Mouse (Mus musculus) neural tube, embryonic 13.5 days (tissue): ENCODE results near the gene Mark4. TPM values are rescaled to one million over a fixed set of nuclear protein-coding genes. Genes with fewer than 3 reads are reported as not detected.

Source experiments
- ATAC-seq: fragments of 200-750 bp; cut with Nextera tagmentation; 2 replicates; pipeline ENCODE4 v1.8.0; 2017; ENCODE audit warnings: low read depth, mild to moderate bottlenecking, moderate TSS enrichment, moderate library complexity
- H3K27ac ChIP-seq: fragments of 300-500 bp; sonication (generic); replicated peaks from 2 replicates; pipeline ENCODE4 v1.5.1; 2015; ENCODE audit warnings: moderate library complexity, mild to moderate bottlenecking, inconsistent platforms
- H3K27me3 ChIP-seq: fragments of 300-500 bp; sonication (generic); 2 replicates; pipeline ENCODE4 v1.6.1; 2015; ENCODE audit warnings: mild to moderate bottlenecking, inconsistent platforms
- H3K36me3 ChIP-seq: fragments of 300-500 bp; sonication (generic); 2 replicates; pipeline ENCODE4 v1.6.1; 2015; ENCODE audit warnings: mild to moderate bottlenecking, inconsistent platforms
- H3K4me1 ChIP-seq: fragments of 300-500 bp; sonication (generic); replicated peaks from 2 replicates; pipeline ENCODE4 v1.6.1; 2015; ENCODE audit warnings: inconsistent platforms
- H3K4me2 ChIP-seq: fragments of 300-500 bp; sonication (generic); 2 replicates; pipeline ENCODE4 v1.6.1; 2015; ENCODE audit warnings: inconsistent platforms, mild to moderate bottlenecking, moderate library complexity
- H3K4me3 ChIP-seq: fragments of 300-500 bp; sonication (generic); 2 replicates; pipeline ENCODE4 v1.5.1; 2015; ENCODE audit warnings: mild to moderate bottlenecking, inconsistent platforms
- H3K9ac ChIP-seq: fragments of 300-500 bp; sonication (generic); 2 replicates; pipeline ENCODE4 v1.6.1; 2015; ENCODE audit warnings: moderate library complexity, mild to moderate bottlenecking, inconsistent platforms
- H3K9me3 ChIP-seq: fragments of 300-500 bp; sonication (generic); 2 replicates; pipeline ENCODE4 v1.6.1; 2016; ENCODE audit warnings: inconsistent platforms
- WGBS: fragments of 180-500 bp; shearing (Covaris S2); methylation state at CpG from one replicate; pipeline ENCODE4 v1.1.7; 2015; 5-methylcytosine and 5-hydroxymethylcytosine counted together
- polyA plus RNA-seq: library from polyadenylated mRNA; unstranded; fragments of >200 nt; fragmentation: Nextera tagmentation; extraction: Ambion mirVana; gene quantifications from 2 replicates; pipeline ENCODE4 v1.2.1, GENCODE M21; 2015

Mark4 gene
- polyA plus RNA-seq, 1 experiment from 2014 or later, result 16.1 TPM

GRCm38 (mm10) chr7:19467638-19468037 is 9.0 kb upstream of the Mark4 start:
- 41% methylated on average over 6 of the region's 6 CpGs for WGBS
- H3K4me1 ChIP-seq, result no peaks in the 10 kb centered on the region
- H3K4me3 ChIP-seq, result no peak overlapping the region
- H3K27ac ChIP-seq, result no peak overlapping the region
- H3K4me2 ChIP-seq, result no peak overlapping the region
- no peak for ATAC-seq
- no peaks in the 10 kb centered on the region for H3K36me3 ChIP-seq
- peaks cover 88% of the 10 kb centered on the region for H3K27me3 ChIP-seq
- no peaks in the 10 kb centered on the region for H3K9me3 ChIP-seq
- no peak overlapping the region for H3K9ac ChIP-seq

GRCm38 (mm10) chr7:19466602-19467145 is 8.1 kb upstream of the Mark4 start:
- no peak overlapping the region for H3K27ac ChIP-seq
- H3K9ac ChIP-seq, result no peak overlapping the region
- no peak for ATAC-seq
- no peaks in the 10 kb centered on the region for H3K4me1 ChIP-seq
- no peak overlapping the region for H3K4me2 ChIP-seq
- peaks cover 79% of the 10 kb centered on the region for H3K27me3 ChIP-seq
- H3K4me3 ChIP-seq, result no peak overlapping the region
- WGBS, result 66% methylated on average over 5 of the region's 5 CpGs
- no peaks in the 10 kb centered on the region for H3K9me3 ChIP-seq
- H3K36me3 ChIP-seq, result no peaks in the 10 kb centered on the region

GRCm38 (mm10) chr7:19464367-19465307 is 6.0 kb upstream of the Mark4 start:
- Histone ChIP-seq H3K27me3 (peaks cover 60% of the 10 kb centered on the region), H3K9me3 (no peaks in the 10 kb centered on the region), H3K4me2 (0 out of 2 replicates have a peak overlapping the region, but pooled peaks have one; percentile 11), H3K9ac (peak overlapping the region; percentile 49), H3K4me3 (no peak overlapping the region), H3K36me3 (no peaks in the 10 kb centered on the region), H3K27ac (no peak overlapping the region), H3K4me1 (peaks cover 2% of the 10 kb centered on the region)
- no peak for ATAC-seq
- 13% methylated on average over 22 of the region's 22 CpGs for WGBS

GRCm38 (mm10) chr7:19462884-19463381 is 4.3 kb upstream of the Mark4 start, which contains the start of gene Exoc3l2:
TSS of gene Exoc3l2 (plus strand) at chr7:19463331.
- H3K4me3 ChIP-seq, result no peak within 1 kb of the TSS
- no peaks in the 10 kb centered on the region for H3K9me3 ChIP-seq
- H3K27me3 ChIP-seq, result peaks cover 43% of the 10 kb centered on the region
- no peak within 1 kb of the TSS for H3K27ac ChIP-seq
- peaks cover 7% of the 10 kb centered on the region for H3K4me1 ChIP-seq
- no peak for ATAC-seq
- H3K4me2 ChIP-seq, result no peak within 1 kb of the TSS
- peak within 1 kb of the TSS; percentile 26 for H3K9ac ChIP-seq
- no peaks in the 10 kb centered on the region for H3K36me3 ChIP-seq
- 19% methylated on average over 6 of the region's 6 CpGs for WGBS

- no peak overlapping the region for H3K27ac ChIP-seq
- H3K9ac ChIP-seq, result no peak overlapping the region
- peaks cover 12% of the 10 kb centered on the region for H3K4me1 ChIP-seq
- H3K4me3 ChIP-seq, result no peak overlapping the region
- H3K9me3 ChIP-seq, result no peaks in the 10 kb centered on the region
- peaks cover 38% of the 10 kb centered on the region for H3K27me3 ChIP-seq
- no peak for ATAC-seq
- WGBS, result 50% methylated on average over 4 of the region's 4 CpGs
- H3K4me2 ChIP-seq, result no peak overlapping the region
- H3K36me3 ChIP-seq, result no peaks in the 10 kb centered on the region
Measured at GRCm38 (mm10) chr7:19462443-19462842, 3.8 kb upstream of the Mark4 start.

GRCm38 (mm10) chr7:19461488-19461887 is 2.9 kb upstream of the Mark4 start:
- 10% methylated on average over 6 of the region's 6 CpGs for WGBS
- Histone ChIP-seq H3K36me3 (no peaks in the 10 kb centered on the region), H3K27ac (no peak overlapping the region)

GRCm38 (mm10) chr7:19460500-19460899 is 1.9 kb upstream of the Mark4 start:
- H3K27ac ChIP-seq, result no peak overlapping the region
- peaks cover 21% of the 10 kb centered on the region for H3K27me3 ChIP-seq
- 74% methylated on average over 1 of the region's 1 CpGs for WGBS

More at GRCm38 (mm10) chr7:19461488-19461887, 2.9 kb upstream of the Mark4 start:
- Histone ChIP-seq H3K4me2 (no peak overlapping the region), H3K4me1 (peaks cover 21% of the 10 kb centered on the region), H3K9me3 (no peaks in the 10 kb centered on the region), H3K9ac (no peak overlapping the region), H3K4me3 (no peak overlapping the region), H3K27me3 (peaks cover 29% of the 10 kb centered on the region)
- ATAC-seq, result no peak

GRCm38 (mm10) chr7:19459144-19459870 is 686 bp upstream of the Mark4 start:
- Histone ChIP-seq H3K9me3 (no peaks in the 10 kb centered on the region), H3K4me1 (peaks cover 30% of the 10 kb centered on the region), H3K4me3 (peak overlapping the region; percentile 93), H3K36me3 (peaks cover 8% of the 10 kb centered on the region), H3K27me3 (peaks cover 10% of the 10 kb centered on the region), H3K27ac (peak overlapping the region; percentile 83), H3K4me2 (peak overlapping the region; percentile 99), H3K9ac (peak overlapping the region; percentile 97)
- no peak for ATAC-seq
- WGBS, result 24% methylated on average over 6 of the region's 6 CpGs

More at GRCm38 (mm10) chr7:19460500-19460899, 1.9 kb upstream of the Mark4 start:
- H3K9me3 ChIP-seq, result no peaks in the 10 kb centered on the region
- H3K4me2 ChIP-seq, result no peak overlapping the region
- peaks cover 8% of the 10 kb centered on the region; the same call in 1 of the 2 replicates for H3K36me3 ChIP-seq
- no peak overlapping the region for H3K4me3 ChIP-seq
- no peak for ATAC-seq
- no peak overlapping the region for H3K9ac ChIP-seq
- peaks cover 30% of the 10 kb centered on the region for H3K4me1 ChIP-seq

GRCm38 (mm10) chr7:19458072-19458486 is 542 bp downstream of the Mark4 start:
- H3K4me1 ChIP-seq, result peaks cover 30% of the 10 kb centered on the region
- H3K36me3 ChIP-seq, result peaks cover 15% of the 10 kb centered on the region
- peak overlapping the region; percentile 97 for H3K9ac ChIP-seq
- no peaks in the 10 kb centered on the region for H3K9me3 ChIP-seq
- peak; percentile 78 for ATAC-seq
- peaks cover 4% of the 10 kb centered on the region; the same call in 1 of the 2 replicates for H3K27me3 ChIP-seq
- WGBS, result 0% methylated on average over 24 of the region's 31 CpGs
- peak overlapping the region; percentile 99 for H3K4me2 ChIP-seq
- H3K27ac ChIP-seq, result peak overlapping the region; percentile 83
- H3K4me3 ChIP-seq, result peak overlapping the region; percentile 93

- 13% methylated on average over 14 of the region's 14 CpGs for WGBS
- H3K4me1 ChIP-seq, result peaks cover 30% of the 10 kb centered on the region
- H3K4me2 ChIP-seq, result peak overlapping the region; percentile 99
- H3K9ac ChIP-seq, result peak overlapping the region; percentile 97
- H3K36me3 ChIP-seq, result peaks cover 17% of the 10 kb centered on the region
- no peaks in the 10 kb centered on the region for H3K9me3 ChIP-seq
- no peaks in the 10 kb centered on the region for H3K27me3 ChIP-seq
- peak; percentile 20; the same call in 1 of the 2 replicates for ATAC-seq
- peak overlapping the region; percentile 93 for H3K4me3 ChIP-seq
- peak overlapping the region; percentile 83 for H3K27ac ChIP-seq
Measured at GRCm38 (mm10) chr7:19457414-19458071, 1.1 kb downstream of the Mark4 start.

GRCm38 (mm10) chr7:19456628-19457027 is 2.0 kb downstream of the Mark4 start:
- H3K36me3 ChIP-seq, result peaks cover 26% of the 10 kb centered on the region
- peak overlapping the region; percentile 99 for H3K4me2 ChIP-seq
- H3K27me3 ChIP-seq, result no peaks in the 10 kb centered on the region
- peak overlapping the region; percentile 97 for H3K9ac ChIP-seq
- H3K4me1 ChIP-seq, result peaks cover 30% of the 10 kb centered on the region
- no peaks in the 10 kb centered on the region for H3K9me3 ChIP-seq
- no peak overlapping the region for H3K27ac ChIP-seq
- whole genome bisulfite sequencing, result 95% methylated on average over 7 of the region's 7 CpGs
- ATAC-seq, result no peak
- peak overlapping the region; percentile 93; the same call in 1 of the 2 replicates for H3K4me3 ChIP-seq
